Mouse (Mus musculus) stomach, postnatal 0 days (tissue): Measurements from ENCODE around the gene Dlec1.

Experiments
- CTCF ChIP-seq: IDR thresholded peaks from 2 replicates; pipeline ENCODE4 v1.5.1; 2016; ENCODE audit warnings: antibody characterized with exemption, low read depth, mild to moderate bottlenecking, moderate library complexity
- EP300 ChIP-seq: optimal IDR thresholded peaks from 2 replicates; pipeline ENCODE3; 2016; ENCODE audit warnings: antibody characterized with exemption

GRCm38 (mm10) chr9:119071786-119072185 is 30.5 kb upstream of the Dlec1 start:
- no peak for TF ChIP-seq CTCF
- TF ChIP-seq EP300: no peak
